Mouse (Mus musculus) thymus, postnatal 14 days (tissue): ENCODE results near the gene Nthl1.
A peak's percentile ranks its signal among the peaks of the same experiment; 100 is the strongest.
"Not testable (repeated sequence)": the region's sequence is repeated elsewhere in the genome, so short reads cannot be mapped to it uniquely, and the experiment has no call there.

ENCODE experiments used
- DNase-seq: peaks from one replicate; pipeline ENCODE4 v3.0.0; 2021

The Nthl1 gene

DNA sequence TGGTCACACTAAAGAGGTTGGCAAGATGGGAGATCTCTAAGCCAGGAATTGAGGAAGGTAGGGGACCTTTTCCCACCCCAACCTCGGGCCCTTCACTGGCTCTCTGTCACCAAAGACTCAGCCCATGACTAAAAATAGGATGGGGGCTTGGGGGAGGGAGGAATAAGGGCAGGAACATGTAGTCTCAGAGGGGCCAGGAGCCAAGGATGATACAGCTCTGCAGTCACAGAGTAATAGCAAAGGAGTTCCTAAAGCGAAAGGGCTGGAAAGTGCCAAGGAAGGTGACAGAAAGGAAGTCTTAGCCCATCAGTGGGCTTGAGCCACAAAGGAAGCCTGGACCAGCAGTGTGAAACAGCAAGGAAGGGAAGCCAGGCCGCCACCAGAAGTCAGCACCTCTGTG, 19.4 kb downstream of the Nthl1 start:
- DNase-seq, result no peak

DNA sequence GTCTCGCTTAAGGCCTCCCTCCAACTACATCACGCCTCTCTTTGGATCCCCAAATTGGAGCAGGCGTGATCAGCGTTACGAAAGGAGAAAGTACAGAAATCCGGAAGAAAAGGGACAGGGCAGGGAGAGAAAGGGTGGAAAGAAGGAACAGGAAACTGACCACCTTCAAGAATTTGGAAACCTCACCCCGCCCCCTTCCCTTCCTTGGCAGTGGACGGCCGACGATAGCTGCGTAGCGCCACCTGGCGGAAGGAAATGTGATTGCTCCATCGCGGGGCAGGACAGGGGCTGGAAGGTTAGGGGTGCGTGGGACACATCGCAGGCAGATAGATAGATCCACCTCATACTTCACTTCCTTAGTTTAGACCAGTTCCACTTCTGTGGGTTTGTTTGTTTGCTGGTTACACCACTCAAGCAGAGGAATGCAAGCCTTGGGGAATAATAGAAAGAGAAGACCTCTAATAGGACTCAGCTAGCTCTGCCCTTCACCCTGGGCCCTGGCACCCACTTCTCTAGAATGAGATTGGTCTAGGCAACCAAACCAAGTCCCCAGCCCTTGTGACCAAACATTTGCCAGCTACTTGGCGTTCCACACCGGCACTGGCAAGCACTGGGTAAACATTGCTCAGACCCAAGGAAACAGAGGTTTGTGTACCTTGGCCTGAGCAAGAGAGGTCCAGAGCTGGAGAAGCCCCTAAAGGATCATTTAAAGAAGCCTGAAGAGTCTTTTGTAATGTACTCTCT, 21.7 kb downstream of the Nthl1 start:
- DNase-seq, result peak; percentile 78

DNA sequence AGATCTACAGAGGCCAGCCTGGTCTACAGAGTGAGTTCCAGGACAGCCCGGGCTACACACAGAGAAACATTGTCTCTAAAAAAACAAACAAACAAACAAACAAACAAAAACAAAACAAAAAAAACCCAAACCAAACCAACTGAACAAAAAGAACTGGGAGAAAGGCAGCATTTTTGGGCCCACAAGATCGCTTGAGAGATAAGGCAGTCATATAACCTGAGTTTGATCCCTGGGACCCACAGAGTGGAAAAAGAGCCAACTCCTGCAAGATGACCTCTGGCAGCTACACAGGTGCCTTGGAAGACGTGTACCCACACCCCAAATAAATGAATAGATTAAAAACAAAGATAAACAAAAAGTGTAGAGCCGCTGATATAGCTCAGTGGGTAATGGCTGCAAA, 22.5 kb downstream of the Nthl1 start:
- DNase-seq, result no peak

DNA sequence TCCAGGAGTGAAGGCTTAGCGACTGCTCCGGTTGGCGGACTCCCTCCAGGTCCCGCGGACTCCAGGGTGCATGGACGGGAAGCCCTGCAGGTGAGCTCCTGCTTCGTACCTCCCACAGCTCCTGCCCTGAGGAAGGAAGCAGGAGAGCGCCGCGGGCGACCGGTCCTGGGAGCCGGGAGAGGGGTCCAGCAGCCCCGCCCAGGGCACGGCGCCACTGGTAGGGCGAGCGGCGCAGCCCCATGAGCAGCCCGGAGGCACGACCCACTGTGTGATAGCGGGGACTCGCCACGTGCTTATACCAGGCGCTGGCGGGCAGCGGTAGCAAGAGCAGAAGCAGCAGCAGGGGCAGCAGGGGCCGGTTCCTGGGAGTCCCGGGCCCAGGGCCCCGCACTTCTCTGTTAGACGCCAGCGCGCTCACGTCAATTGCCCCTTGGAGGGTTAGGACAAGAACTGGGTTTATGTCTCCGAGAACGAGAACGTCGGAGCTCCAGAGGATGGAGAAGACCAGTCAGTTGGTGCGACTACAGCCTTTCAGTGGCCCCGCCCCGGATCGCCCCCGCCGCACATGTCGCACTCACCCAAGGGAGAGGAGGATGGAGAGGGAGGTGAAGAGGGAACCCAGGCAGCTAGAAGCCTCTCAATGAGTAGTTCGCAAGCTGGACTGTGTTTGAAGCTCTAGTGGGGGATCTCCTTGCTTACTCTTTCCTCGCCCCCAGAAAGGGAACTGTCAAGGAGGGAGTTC, 25.7 kb downstream of the Nthl1 start, which contains the start of gene Npw:
Gene Npw, minus strand, starts transcription at position 441 of the 742 bp plus-strand sequence.
- DNase-seq, result peak; percentile 23

DNA sequence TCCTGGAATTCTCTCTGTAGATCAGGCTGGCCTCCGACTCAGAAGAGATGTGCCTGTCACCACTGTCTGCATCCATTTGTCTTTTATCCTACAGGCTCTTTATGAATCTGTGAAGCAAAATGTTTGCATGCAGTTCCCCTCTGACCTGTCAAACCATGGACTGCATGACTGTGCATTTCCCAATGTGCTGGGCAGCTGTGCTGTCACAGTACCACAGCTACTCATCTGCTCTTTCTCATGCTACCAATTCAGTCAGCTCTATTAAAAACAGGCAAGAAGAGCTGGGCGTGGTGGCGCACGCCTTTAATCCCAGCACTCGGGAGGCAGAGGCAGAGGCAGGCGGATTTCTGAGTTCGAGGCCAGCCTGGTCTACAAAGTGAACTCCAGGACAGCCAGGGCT, 34.5 kb downstream of the Nthl1 start:
- DNase-seq, result not testable (repeated sequence)

DNA sequence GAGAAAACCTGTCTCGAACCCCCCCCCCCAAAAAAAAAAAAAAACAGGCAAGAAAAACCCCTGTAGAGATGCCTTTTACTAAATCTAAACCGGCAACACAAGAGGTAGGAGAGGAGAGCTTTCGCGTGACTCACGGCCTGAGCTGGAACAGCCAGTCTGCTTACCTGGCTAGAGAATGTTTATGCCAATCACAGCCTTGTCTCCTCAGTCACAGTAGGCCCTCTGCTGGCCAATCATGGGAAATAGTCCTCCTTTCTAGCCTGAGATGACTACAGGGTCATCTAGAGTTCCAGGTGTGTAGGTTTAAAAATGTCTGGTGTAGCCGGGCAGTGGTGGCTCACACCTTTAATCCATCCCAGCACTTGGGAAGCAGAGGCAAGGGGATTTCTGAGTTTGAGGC, 34.9 kb downstream of the Nthl1 start:
- peak; percentile 65 for DNase-seq

DNA sequence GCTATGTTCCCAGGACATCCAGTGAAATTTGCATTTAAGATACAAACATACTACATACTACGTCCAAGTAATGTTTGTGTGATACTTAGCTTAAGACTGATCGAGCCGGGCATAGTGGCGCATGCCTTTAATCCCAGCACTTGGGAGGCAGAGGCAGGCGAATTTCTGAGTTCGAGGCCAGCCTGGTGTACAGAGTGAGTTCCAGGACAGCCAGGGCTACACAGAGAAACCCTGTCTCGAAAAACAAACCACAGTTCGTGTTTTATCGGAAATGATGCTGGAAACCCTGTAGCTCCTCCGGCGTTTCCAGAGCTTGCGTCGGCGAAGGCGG, 36.7 kb downstream of the Nthl1 start:
- not testable (repeated sequence) for DNase-seq

DNA sequence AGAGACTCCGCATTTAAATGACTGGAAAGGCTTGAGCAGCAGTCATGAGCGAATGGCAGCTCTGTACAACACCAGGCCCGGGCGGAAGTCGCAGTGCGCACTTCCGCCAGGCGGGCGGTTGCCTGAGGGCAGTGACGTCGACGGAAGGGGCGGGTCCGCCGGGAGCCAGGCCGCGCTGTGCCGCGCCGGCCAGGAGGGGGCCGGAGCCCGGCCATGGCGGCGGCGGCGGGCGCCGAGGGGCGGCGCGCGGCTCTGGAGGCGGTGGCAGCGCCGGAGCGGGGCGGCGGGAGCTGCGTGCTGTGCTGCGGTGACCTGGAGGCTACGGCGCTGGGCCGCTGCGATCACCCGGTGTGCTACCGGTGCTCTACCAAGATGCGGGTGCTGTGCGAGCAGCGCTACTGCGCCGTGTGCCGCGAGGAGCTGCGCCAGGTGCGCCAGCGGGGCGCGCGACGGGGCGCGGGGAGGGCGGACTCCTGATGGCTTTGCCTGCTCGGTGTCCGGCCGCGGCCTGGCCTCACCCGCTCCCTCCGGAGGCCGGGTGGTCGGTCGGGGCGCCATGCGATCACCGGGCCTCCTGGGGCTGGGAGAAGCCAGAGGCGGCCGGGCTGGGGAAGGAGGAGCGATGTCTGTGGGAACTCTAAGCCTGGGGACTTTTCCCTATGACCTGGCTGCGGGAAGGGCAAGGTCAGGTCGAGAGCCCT, 37.2 kb downstream of the Nthl1 start, which contains the start of gene Zfp598:
Gene Zfp598, plus strand, starts transcription at position 143 of the 701 bp plus-strand sequence.
- peak; percentile 97 for DNase-seq

DNA sequence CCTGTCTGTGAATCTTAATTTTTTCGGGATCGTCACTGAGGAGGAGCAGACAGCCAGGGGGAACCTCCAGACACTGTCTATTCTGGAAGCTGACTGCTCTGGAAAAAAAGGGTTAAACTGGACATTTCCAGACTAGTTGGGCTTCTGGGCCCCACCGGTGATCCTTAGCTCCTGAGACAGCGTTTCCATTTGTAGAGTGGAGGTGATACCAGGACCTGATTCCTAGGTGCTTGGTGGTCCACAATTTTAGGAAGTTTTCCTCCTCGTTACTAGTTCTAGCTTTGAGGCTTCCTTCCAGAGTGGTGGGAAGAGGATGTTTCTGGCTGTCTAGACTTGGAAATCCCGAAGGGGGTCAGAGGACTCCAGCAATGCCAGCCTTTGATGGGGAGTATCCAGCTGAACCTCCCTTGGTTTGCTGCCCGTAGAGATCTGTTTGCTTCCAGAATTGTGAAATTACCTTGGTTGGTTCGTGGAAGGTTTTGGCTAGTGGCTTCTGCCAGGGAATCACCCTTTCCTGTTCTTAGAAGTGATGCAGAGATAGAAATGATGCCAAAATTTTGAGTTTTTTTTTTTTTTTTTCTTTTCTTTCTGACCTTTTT, 37.9 kb downstream of the Nthl1 start:
- DNase-seq, result no peak

DNA sequence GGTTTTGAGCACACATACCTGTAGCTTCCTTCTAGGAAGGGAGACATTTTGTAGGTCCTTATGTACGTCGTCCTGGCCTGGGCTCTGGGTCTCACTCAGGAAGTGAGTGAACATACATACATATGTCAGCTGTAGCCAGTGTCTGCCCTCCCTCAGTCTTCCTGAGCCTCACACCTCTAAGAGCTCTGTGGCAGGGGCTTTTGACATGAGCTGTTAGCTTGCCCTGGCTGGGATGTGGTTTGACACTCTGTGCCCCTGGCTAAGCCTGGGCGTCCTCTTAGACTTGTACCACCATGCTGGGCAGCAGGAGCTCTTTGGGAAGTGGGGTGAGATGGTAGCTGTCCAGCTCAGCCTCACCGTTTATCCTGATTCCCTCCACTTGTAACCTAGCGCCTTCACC, 38.9 kb downstream of the Nthl1 start:
- no peak for DNase-seq

DNA sequence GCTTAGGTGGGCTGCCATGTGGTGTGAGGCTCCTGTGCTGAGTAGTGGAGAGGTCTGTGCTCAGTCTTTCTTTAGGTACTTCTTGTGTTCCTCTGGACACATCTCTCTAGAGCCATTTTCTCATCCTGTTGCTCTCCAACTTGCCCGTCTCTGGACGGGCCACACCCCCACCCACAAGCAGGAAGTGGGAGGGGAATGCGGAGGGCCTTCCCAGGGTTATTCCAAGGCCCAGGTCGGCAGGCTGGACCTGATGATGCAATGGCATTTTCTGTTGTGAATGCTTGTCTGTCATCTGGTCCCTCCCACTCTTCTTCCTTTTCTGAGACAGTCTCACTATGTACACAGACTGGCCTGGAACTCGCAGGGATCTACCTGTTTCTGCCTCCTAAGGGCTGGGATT, 39.7 kb downstream of the Nthl1 start:
- DNase-seq, result no peak

DNA sequence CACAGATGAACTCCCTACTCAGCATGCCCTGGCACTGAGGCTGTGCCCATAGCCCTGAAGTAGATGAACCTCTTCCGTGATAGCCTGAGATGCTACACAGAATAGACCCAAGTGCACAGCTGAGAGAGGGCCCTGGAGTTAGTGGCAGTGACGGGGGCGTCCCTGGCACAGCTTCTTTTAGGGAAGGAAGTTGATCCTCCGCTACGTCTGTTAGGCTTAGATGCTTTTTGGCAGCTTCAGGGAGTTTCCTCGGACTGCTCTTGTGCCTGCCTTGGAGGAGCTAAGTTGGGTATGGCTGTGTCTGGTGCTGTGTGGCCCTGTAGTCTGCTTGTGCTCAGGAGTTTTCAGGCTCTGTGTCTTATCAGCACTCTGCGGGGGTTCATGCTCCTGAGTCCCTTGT, 41.8 kb downstream of the Nthl1 start:
- DNase-seq, result no peak

DNA sequence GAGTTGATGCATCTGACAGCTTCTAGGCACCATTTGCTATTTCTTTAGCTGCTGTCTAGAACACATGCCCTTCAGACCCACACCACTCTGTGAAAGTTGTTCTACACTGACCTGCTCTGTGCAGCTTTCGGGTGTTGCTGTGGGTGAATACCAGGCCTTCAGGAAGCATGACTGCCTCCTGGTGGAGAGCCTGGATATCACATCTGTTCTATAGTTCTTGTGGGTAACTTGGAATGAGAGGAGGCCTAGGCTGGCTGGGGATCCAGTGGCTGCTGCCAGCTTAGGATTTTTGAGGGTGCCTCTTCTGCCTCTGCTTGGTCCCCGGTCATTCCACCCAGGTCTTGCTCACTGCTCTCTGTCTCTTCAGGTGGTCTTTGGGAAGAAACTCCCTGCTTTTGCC, 43.7 kb downstream of the Nthl1 start:
- DNase-seq, result peak; percentile 79

DNA sequence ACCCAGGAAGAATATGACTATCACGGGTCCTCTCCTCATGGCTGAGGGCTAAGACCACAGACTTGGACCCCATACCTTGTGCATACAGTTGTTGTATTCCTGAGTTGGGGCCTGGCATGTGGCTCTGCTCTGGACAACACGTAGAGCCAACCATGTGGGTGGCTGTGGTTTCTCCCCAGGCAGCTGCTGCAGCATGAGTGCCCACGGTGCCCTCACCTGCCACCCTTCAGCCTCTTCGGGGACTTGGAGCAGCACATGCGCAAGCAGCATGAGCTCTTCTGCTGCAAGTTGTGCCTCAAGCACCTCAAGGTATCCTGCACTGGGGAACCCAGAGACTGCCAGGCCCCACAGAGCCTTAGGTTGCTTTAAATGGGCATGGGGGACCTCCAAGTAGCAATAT, 44.4 kb downstream of the Nthl1 start:
- DNase-seq, result no peak

DNA sequence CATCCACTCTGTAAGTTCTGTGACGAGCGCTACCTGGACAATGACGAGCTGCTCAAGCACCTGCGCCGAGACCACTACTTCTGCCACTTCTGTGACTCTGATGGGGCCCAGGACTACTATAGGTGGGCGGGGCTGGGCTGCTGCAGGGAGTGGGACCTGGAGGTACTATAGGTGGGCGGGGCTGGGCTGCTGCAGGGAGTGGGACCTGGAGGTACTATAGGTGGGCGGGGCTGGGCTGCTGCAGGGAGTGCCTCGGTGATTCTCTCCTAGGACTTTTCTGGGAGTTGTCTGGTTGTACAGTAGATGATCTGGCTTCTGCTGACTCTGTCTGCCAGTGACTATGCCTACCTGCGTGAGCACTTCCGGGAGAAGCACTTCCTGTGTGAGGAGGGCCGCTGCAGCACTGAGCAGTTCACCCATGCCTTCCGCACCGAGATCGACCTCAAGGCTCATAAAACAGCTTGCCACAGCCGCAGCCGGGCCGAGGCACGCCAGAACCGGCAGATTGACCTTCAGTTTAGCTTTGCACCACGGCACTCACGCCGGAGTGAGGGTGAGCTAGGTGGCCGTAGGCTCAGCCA, 45.1 kb downstream of the Nthl1 start:
- no peak for DNase-seq

DNA sequence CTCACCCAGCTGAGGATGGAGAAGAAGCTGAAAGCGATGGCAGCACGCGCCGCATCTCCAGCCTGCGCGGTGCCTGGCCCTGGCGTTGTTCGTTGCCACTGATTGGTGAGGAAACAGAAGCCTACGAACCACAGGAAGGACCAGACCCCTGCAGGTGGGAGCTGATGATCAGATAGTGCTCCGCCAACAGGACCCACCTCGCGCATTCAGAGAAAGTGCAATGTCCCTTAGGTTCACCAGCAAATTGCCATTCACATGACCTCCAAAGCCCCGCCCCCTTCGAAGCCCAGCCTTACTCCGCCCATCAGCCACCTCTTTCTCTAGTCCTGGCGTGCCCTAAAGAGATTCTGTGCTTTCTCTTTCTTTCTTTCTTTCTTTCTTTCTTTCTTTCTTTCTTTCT, 54.0 kb downstream of the Nthl1 start:
- peak; percentile 59 for DNase-seq

DNA sequence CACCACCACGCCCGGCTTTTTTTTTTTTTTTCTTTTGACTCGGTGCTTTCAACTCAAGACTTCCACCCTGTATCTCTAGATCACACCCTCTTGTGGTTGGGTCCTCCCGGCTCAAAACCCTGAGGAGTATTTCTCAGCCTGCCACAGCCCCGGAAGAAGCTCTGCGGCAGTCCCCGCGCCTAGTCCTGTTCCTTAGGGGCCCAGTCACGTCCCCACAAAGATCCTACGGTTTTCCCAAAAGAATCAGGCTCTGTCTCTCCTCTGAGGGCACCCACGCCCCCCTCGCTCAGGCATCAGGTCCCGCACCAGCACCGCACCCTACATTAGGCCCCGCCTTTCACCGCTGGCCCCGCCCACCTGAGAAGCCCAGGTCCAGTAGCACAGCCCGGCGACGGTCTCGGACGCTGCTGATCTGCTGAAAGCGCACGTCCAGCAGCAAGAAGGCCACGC, 54.7 kb downstream of the Nthl1 start:
- DNase-seq, result peak; percentile 72

DNA sequence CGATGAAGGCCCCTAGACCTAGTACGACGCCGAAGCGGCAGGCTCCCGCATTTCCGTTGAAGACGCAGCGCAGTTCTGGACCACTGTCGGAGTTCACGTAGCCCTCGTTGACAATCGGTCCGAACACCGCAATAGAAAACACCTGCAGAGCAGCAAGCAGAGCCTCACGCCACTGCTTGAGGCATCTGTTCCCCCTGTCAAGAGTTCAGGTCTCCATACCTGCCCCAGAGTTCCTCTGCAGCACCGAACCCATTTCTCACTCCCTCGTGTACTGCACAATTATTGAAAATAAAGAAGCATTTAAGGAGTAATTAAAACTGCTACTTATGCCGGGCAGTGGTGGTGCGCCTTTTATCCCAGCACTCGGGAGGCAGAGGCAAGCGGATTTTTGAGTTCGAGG, 55.1 kb downstream of the Nthl1 start:
- DNase-seq, result no peak
